Mouse (Mus musculus): ENCODE results near the gene Cplx3. TPM values are rescaled to one million over a fixed set of nuclear protein-coding genes. Genes with fewer than 3 reads are reported as not detected.
A peak's percentile ranks its signal among the peaks of the same experiment; 100 is the strongest.

Cplx3 gene
- total RNA-seq, 2 experiments from 2014 or later = not detected

GRCm38 (mm10) chr9:57602098-57602497 lies 4.0 kb downstream of the Cplx3 start:
- no peak for ATAC-seq (replicated peaks; ENCODE audit: poor library complexity)

- no peak for ATAC-seq (replicated peaks; ENCODE audit: poor library complexity)
Measured at GRCm38 (mm10) chr9:57601353-57601706, 4.8 kb downstream of the Cplx3 start.

GRCm38 (mm10) chr9:57600620-57601352 lies 5.3 kb downstream of the Cplx3 start:
- ATAC-seq (replicated peaks; ENCODE audit: poor library complexity) = 0 out of 2 replicates have a peak, but pooled peaks have one; percentile 37

- ATAC-seq (replicated peaks; ENCODE audit: poor library complexity) = no peak
Measured at GRCm38 (mm10) chr9:57598851-57599563, 7.1 kb downstream of the Cplx3 start.

GRCm38 (mm10) chr9:57597929-57598382 lies 8.1 kb downstream of the Cplx3 start:
- ATAC-seq (replicated peaks; ENCODE audit: poor library complexity) = no peak

GRCm38 (mm10) chr9:57597265-57597664 lies 8.8 kb downstream of the Cplx3 start:
- no peak for ATAC-seq (replicated peaks; ENCODE audit: poor library complexity)

GRCm38 (mm10) chr9:57594174-57594509 lies 11.9 kb downstream of the Cplx3 start:
- ATAC-seq (replicated peaks; ENCODE audit: poor library complexity) = no peak

- no peak for ATAC-seq (replicated peaks; ENCODE audit: poor library complexity)
Measured at GRCm38 (mm10) chr9:57593454-57594173, 12.5 kb downstream of the Cplx3 start.

- ATAC-seq (replicated peaks; ENCODE audit: poor library complexity) = no peak
Measured at GRCm38 (mm10) chr9:57590726-57591125, 15.4 kb downstream of the Cplx3 start.

- ATAC-seq (replicated peaks; ENCODE audit: poor library complexity) = peak; percentile 88
Measured at GRCm38 (mm10) chr9:57589224-57590126, 16.6 kb downstream of the Cplx3 start, which contains the start of gene Ulk3. Ulk3 (plus strand) TSS chr9:57589452.

- no peak for ATAC-seq (replicated peaks; ENCODE audit: poor library complexity)
Measured at GRCm38 (mm10) chr9:57584991-57585390, 21.1 kb downstream of the Cplx3 start.

GRCm38 (mm10) chr9:57577144-57577849 lies 28.8 kb downstream of the Cplx3 start:
- peak; percentile 90 for ATAC-seq (replicated peaks; ENCODE audit: poor library complexity)

- ATAC-seq (replicated peaks; ENCODE audit: poor library complexity) = no peak
Measured at GRCm38 (mm10) chr9:57575577-57575976, 30.5 kb downstream of the Cplx3 start.

GRCm38 (mm10) chr9:57574397-57574796 lies 31.7 kb downstream of the Cplx3 start:
- no peak for ATAC-seq (replicated peaks; ENCODE audit: poor library complexity)

- ATAC-seq (replicated peaks; ENCODE audit: poor library complexity) = no peak
Measured at GRCm38 (mm10) chr9:57568500-57568899, 37.6 kb downstream of the Cplx3 start.

GRCm38 (mm10) chr9:57566846-57567245 lies 39.2 kb downstream of the Cplx3 start:
- no peak for ATAC-seq (replicated peaks; ENCODE audit: poor library complexity)

- ATAC-seq (replicated peaks; ENCODE audit: poor library complexity) = peak; percentile 42
Measured at GRCm38 (mm10) chr9:57565741-57566221, 40.3 kb downstream of the Cplx3 start.

GRCm38 (mm10) chr9:57564609-57565008 lies 41.5 kb downstream of the Cplx3 start:
- ATAC-seq (replicated peaks; ENCODE audit: poor library complexity) = no peak

- peak; percentile 40 for ATAC-seq (replicated peaks; ENCODE audit: poor library complexity)
Measured at GRCm38 (mm10) chr9:57562896-57563372, 43.1 kb downstream of the Cplx3 start.

- no peak for ATAC-seq (replicated peaks; ENCODE audit: poor library complexity)
Measured at GRCm38 (mm10) chr9:57561711-57562099, 44.4 kb downstream of the Cplx3 start.
